Mouse (Mus musculus) CD4-positive helper T cell, adult 2 months (primary cell): Measurements from ENCODE around the gene Olfr71.

ENCODE experiments used
- DNase-seq: peaks from one replicate; pipeline ENCODE4 v3.0.0-alpha.2; 2012; ENCODE audit warnings: low read depth, missing footprints, low spot score

The Olfr71 gene

DNA sequence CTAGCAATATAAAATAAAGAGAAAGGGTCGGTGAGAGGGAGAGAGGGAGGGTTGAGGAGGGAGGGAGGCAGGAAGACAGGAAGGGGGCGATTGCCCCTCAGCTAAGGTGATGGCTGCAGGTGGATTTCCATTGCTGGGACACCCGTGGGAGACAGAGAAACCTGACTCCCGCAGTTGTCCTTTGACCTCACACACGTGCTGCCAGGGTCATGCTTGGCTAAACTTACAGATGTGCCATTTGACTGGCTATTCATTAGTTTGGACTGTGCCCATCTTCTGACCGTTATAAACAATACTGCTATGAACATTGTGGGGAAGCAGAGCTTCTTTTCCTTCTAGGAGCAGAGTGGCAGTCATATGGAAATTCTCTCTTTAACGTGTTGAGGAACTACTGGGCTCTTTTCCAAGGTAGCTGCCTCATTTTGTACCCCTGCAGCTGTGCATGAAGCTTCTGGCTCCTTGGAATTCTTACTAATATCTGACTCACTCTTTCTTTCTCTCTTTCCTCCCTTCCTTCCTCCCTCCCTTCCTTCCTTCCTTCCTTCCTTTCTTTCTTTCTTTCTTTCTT, 3.7 kb upstream of the Olfr71 start:
- DNase-seq: no peak

DNA sequence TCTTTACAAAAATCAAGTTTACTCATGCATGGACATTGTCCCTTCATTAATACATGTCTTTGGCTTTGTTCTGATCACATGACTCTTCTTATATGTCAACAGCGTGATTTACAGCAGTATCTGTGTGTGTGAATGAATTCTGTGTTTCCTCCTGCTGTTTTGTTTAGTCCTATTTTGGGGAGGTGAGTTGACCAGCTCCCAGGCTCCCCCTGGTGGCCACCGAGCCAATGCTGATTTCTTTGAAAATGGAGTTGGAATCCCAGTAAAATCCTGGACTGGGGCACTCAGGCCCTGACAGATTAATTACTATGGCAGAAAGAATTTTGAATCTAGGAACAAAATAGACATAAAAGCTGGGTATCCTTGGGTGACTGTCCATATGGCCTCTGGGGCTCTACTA, 1.8 kb upstream of the Olfr71 start:
- peak; percentile 64 for DNase-seq

DNA sequence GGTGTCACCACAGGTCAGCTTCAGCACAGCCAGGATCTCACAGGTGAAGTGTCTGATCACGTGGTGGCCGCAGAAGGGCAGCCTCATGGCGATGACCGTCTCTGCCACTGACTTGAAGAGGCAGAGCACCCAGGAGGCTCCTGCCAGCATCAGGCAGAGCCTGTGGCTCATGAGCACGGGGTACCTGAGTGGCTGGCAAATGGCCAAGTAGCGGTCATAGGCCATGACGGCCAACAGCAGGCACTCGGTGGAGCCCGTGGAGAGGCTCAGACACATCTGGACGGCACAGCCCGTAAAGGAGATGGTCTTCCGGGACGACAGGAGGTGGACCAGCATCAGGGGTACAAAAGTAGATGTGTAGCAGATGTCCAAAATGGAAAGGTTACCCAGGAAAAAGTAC, 4.1 kb downstream of the Olfr71 start:
- no peak for DNase-seq

DNA sequence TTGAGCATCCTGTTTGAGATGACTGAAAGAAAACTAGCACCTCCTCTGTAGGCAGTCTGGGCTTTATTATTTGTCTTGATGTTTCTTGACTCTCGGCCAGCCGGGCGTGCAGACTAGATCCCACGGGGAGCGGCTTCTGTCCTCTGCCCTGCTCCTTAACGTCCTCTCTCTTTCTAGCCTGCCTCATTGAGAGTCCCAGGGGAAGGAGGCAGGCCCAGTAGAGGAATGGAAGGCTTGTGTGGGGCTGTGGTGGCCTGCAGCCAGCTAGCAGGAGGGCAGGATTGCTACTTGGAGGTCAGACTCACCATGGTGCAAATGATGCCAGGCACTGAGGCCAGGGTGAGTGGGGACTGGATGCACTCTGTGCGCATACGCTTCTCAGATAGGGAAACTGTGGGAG, 6.2 kb downstream of the Olfr71 start:
- no peak for DNase-seq

DNA sequence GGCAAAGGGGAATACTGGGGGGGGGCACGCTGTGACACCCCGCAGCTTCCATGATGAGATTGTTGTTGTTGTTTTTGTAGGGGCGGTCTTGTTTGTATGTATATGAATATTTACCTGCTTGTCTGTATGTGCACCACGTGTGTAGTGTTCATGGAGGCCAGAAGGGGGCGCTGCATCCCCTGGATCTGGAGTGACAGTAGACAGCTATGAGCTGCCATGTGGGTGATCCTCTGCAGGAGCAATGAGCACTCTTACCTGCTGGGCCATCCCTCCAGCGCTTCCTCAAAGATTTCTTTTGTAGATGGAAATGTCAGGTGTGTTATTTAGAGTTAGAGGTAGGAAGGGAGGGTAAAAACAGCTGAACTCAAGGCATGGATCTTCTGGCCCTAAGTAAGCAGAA, 6.6 kb downstream of the Olfr71 start:
- DNase-seq: no peak

DNA sequence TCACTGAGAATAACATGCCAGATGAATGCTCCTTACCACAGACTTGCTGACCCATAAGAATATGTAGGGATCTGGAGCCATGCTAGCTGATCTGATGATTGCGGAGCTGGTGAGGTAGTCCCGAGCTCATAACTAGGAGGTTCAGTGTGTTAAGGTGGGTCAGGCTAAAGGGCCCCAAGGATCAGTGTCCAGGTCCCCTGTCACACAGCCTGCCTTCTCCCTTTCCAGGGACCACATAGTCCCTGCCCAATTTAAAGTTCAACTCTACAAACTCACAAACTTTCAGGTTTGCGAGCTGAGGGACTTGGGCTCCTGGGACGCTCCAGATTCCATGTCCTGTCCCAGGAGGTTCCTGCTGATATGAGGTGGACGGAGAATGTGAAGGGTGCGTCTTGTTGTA, 9.3 kb downstream of the Olfr71 start, which contains the start of gene Olfr70:
Gene Olfr70 (minus strand): TSS at position 101 of the 400 bp plus-strand sequence.
- DNase-seq: no peak

DNA sequence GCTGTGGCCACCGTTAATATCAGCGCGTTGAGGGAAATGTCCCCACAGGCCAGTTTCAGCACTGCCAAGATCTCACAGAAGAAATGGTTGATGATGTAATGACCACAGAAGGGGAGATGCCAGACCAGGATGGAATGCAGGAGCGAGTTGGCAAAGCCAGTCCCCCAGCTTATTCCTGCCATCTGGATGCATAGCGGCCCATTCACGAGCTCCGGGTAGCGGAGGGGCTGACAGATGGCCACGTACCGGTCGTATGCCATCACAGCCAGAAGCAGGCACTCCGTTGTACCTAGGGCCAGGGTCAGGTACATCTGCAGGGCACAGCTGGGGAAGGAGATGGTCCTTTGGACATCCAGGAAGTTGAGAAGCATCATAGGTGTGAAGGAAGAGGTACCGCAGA, 13.5 kb downstream of the Olfr71 start:
- DNase-seq: no peak

DNA sequence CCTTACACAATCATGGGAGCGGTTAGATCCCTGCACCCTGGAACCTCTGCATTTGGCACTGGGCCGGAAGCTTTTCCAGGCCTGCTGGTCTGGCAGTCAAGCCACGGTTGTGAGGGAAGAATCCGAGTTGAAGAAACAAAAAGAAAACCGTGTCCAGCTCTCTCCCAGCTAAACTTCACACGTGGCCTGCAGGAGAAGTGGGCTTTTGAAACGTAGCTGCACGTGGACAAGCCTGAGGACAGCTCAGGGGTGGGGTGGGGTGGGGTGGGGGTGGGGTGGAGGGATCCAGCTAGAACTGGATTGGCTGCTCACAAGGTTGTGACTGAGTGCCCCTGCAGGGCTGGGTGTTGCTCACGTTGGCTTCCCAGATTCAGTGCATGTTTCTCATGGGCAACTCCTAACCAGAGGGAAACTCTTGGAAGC, 14.8 kb downstream of the Olfr71 start:
- no peak for DNase-seq

DNA sequence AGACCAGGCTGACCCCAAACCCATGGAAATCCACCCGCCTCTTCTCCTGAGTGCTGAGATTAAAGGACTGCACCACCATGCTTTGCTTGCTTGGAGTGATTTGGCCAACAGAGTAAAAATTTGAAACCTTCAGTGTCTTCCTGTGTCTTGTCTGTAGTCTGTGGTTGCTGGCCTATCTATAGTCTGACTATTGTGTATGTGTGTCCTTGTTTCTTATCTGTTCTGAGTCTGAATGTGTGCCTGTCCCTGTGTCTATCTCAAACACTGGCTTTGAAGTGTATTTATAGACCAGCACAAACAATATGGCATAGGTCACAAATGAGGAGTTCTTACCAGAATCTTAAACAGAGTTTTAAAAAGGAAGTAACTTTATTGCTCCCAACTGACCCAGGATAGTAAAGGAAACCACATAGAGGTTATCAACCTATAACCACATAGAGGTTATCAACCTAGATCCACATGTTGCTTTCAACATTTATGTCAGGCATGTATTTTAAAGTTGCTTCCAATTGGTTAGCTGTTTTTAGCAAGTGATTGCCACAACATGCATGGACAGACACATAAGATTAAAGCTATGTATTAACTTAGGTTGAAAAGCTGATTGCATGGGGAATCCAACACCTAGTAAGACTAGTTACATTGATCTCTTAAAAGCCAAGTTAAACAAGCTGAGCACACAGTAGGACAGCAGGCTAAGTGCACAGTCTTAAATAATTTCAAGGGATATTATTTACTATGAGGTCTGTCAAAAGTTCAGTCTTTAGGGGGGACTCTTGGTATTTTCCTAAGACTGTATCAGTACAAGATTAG, 15.4 kb downstream of the Olfr71 start:
- DNase-seq: no peak

DNA sequence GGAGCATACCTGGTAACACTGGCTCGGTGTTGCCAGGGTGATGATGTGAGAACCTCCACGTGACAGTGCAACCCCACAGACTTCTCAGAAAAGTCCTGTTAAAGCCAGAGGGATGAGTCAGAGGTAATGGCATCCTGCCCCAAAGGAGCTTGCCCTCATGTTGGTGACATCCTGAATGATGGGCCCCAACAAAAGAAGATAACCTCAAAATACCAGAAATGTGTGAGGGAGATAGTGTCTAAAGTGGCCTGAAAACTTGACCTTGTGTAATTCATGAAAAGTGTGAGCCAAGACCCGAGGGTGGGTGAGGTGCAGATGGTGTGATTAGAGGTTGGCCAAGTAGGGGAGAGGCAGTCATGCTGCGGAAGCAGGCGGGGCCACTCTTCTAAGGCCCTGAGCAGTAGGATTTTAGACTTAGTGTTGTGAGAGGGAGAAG, 16.2 kb downstream of the Olfr71 start:
- DNase-seq: no peak

DNA sequence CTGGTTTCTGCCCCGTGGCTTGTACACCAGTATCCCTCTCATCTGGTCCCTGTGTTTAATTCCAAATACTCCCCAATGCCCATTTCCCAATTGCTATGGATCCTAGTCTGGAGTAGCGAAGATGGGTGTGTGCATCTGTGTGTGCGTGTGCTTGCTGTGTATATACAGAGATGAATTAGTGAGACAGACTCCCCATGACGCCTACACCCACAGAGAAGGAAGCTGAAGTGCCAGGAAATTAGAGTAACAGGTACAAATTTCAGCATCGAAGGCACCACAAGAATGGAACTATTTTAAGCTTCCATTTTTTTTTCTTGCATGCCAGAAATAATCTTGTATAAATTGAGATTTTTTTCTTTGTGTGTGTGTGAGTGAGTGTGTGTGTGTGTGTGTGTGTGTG, 19.0 kb downstream of the Olfr71 start:
- DNase-seq: no peak

DNA sequence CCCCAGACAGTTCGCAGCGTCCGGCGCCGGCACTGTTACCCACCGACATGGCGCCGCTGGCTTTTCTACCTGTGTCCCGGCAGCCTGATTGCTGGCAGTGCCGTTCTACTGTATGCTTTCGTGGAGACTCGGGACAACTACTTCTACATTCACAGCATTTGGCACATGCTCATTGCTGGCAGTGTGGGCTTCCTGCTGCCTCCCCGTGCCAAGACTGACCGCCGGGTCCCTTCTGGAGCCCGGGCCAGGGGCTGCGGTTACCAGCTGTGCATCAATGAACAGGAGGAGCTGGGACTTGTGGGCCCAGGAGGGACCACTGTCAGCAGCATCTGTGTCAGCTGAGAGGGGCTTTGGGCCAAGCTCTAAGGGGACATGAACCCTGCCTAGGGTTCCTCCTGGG, 20.0 kb downstream of the Olfr71 start:
- no peak for DNase-seq

DNA sequence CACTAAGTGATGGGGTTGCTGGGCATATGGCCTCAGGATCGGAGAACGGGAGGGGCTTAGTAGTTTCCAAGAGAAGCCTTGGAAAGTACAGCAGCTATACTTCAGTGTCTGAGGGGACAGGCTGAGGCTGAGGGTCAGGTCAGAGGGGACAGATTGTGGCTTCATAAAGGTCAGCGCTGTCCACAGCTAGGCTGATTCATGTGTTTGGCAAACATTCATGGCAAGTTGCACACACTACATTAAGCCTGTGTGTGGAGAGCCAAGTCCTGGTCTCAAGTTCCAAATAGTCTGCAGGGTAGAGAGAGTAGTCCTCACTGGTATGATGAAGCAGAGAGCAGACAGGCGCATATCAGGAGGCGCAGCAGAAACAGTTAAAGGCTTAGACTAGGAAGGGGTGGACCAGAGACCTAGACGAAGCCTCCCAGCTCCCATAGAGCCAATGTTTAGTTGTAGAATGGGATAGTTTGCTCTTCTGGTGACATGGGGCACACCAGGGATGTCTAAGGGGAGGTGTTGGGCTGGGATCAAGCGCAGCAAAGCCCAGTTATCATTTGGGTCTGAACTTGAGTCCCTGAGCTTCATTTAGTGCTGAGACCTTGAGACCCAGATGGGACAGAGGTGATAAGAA, 30.5 kb downstream of the Olfr71 start:
- DNase-seq: no peak

DNA sequence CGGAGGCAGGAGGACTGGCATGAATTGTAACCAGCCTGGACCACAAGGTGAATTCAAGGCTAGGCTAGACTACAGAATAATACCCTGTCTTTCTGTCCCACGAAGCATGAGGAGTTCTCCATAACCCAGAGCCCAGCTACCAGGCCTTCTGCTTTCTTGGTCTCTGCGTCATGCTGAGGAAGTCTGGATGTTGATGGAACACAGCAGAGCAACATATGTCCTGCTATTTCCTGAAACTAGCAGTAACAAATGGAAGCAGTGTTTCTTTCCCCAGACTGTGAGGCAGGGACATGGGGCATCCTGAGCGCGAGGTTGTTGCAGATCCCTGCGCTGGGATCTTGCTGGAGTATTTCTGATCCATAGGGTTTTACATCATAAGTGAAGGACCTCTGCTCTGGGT, 31.5 kb downstream of the Olfr71 start:
- DNase-seq: no peak

DNA sequence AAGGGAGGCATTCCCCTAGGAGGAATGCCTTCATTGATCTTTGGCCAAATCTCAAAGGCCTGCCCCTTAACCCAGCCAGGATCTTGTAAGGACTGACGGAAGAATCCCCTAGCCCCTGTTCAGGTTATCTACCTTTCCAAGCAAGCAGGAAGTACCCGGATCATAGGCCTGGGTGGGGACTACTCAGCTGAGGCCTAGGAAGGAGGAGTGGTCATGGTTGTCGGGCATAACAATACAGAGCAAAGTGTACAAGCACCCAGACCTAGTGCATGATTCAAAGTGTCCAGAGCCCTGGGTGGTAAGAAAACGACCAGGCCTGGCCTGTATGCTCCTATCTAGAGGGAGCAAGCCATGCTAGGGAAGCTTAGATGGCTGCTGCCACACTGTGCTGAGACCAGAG, 34.4 kb downstream of the Olfr71 start:
- DNase-seq: no peak

DNA sequence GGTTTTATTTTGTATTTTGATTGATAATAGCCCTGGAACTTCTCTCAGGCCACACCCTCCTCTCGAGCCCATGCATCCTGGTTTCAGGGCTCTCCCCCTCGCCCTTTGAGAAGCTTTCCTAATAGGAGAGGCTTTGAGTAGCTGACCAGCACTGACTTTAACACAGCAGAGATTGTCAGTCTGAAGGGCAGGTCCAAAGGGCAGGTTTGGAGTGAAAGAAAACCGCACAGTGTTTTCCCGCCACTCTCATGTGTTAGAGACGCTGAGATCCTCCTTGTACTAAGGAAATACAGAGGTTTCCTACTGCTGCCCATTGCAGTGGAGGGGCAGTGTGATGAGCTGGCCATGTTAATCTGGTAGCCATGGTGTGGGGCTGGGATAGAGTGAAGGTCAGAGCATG, 35.1 kb downstream of the Olfr71 start:
- no peak for DNase-seq

DNA sequence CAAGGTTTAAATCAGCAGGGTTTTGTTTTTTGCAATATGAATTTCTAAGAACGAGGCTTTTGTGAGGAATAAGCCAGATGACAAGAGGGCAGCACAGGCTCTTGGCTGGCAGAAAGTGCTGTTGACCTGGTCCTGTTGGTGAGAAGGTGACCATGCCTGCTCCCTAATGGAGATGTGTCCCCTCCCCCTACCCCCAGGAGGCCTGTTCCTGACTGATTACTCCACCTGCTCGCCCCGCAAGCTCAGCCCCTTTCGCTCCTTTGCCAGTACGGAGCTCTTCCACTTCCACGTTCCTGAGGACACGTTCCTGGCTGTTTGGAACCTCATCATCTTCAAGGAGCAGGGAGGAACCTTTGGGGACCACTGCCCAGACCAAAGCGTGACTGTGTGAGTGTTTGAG, 36.4 kb downstream of the Olfr71 start:
- no peak for DNase-seq

DNA sequence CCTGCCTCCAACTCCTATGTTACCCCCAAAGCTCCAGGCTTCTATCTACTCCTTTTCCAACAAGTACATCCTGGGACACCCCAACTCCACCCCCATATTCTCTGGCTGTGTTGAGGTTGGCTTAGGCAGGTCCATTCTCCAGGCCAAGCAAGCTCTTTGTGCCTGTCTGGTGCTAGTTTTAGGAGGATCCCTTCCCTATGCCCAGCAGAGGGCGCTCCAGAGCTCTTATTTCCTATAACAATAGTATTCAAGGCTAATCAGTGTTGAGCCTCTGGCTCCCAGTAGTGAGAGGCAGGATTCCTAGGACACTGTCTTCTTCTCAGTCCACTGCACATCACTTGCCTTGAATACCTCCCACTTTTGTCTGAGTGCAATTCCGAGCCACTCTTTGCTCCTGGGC, 38.0 kb downstream of the Olfr71 start:
- DNase-seq: peak; percentile 77

DNA sequence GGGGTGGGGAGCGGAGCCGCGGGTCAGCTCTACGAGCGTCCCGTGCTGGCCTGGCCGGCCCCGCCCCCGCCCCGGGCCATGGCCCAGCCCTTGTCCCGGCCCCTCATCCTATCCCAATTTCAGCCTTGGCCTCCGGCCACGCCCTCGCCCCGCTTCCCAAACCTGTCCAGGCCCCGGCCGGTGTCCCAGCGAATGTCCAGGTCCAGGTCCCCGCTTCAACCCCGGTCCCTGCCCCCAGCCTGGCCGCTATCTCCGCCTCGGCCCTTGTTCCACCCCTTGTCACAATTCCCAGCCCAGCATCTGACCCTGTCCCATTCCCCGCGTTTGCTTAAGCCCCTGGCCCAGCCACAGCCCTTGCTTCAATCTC, 40.6 kb downstream of the Olfr71 start:
- DNase-seq: no peak

DNA sequence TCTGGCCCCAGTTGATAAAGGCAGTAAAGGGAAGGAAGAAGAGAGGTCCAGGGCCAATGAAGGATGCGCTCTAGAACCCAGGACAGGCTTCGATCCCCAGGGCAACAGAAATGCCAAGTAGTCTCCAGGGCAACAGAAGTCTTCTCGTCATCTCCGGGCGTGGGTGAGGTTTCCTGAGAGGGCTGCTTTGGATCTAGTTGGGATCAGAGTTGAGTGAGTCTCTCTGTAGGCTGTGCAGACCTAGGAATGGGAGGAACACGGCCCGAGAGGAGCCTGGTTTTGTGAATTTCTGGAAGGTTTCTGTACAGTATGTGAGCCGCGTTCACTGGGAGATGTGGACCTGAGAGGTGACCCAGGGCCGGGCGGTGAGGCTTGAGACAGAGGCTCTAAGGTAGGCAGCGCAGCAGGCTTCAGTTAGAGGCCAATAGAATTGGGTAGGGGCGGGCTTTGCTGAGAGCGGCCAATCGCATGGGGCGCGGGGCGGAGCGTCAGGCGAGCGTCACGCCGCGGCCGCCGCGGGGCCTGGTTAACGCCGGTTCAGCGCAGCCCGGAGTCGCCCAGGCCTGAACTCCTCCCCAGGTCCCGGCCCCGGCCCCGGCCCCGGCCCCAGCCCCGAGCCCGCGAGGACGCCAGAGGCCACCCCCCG, 41.1 kb downstream of the Olfr71 start, which contains the start of the genes Tmem8b and Fam221b:
Gene Tmem8b (plus strand): TSS at position 190 of the 646 bp plus-strand sequence.
Gene Fam221b (minus strand): TSS at position 364 of the 646 bp plus-strand sequence.
- peak; percentile 88 for DNase-seq

DNA sequence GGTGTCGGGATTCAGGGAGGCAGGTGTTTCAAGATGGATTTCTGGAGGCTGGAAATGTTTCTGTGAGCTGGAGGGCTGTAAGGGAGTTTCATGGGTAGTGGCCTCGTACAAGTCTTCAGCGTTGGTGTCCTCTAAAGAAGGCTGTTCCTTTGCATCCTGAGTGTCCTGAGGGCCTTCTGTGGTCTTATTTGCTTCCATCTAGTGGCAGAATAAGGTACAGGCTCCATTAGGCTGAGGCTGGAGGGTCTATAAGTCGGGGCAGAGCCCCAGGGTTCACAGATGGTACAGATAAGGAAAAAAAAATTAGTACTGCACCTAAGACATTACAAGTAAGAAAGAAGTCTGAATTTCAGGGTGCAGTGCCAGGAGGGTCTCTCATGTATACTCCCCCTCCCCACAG, 43.6 kb downstream of the Olfr71 start:
- DNase-seq: no peak

DNA sequence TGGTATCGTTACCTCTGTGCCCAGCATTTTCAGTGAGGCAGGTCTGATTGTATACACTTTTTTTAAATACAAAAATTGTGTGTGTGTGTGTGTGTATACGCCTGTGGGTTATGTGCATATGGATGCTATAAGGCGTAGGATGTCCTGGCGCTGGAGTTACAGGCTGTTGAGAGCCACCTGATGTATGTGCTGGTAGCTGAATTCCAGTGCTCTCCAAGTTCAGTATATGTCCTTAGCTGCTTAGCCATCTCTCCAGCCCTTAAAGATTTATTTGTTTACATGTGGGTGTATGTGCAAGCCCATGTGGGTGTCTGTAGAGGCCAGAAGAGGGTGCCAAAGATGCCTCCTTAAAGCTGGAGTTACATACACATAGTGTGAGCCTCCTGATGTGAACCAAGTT, 52.9 kb downstream of the Olfr71 start:
- peak; percentile 16 for DNase-seq
